Mouse (Mus musculus): ENCODE measurements around the gene Tmcc1. TPM values are rescaled to one million over a fixed set of nuclear protein-coding genes. Genes with fewer than 3 reads are reported as not detected.

The Tmcc1 gene
- polyA plus RNA-seq, 1 experiment from 2014 or later, result 4.0 TPM

DNA sequence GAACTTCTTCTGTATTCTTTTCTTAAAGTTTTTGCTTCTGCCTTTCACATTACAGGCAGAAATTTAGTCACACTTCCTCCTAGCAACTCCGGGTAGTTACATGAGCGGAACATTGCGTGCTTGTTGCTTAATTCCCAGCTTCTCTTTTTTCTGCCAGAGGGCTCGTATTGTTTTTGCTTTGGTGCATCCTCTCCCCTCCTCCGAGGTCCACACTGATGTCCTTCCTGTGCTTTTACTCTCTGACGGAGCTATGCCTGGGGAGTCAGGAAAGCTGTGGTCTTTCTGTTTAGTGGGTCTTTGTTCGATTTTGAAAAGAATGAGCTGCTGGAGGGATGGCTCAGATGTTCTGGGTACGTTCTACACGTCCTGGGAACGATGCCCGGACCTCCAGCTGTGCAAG, 34.5 kb upstream of the Tmcc1 start:
- Histone ChIP-seq H3K9me3 (ENCODE audit: low read length) (no peaks in the 10 kb centered on the region), H3K4me3 (ENCODE audit: low read depth, low read length) (no peak overlapping the region), H3K4me1 (ENCODE audit: insufficient read depth) (no peaks in the 10 kb centered on the region), H3K27ac (ENCODE audit: low read depth) (peak overlapping the region; percentile 78), H3K27me3 (ENCODE audit: insufficient read depth, low read length) (no peaks in the 10 kb centered on the region), H3K9ac (replicated peaks) (no peak overlapping the region), H3K36me3 (replicated peaks; ENCODE audit: insufficient read depth, low read length) (peaks cover 50% of the 10 kb centered on the region), H3K4me2 (ENCODE audit: low read depth, low read length) (peak overlapping the region; percentile 31)
- WGBS (ENCODE audit: insufficient replicate concordance), result 53% methylated on average over 11 of the region's 11 CpGs
- ATAC-seq, result peak; percentile 35; the same call in 1 of the 2 replicates
- DNase-seq, result peak; percentile 44
- TF ChIP-seq CTCF (IDR thresholded peaks at IDR 0.05; ENCODE audit: low read depth) (no peak), EP300 (IDR thresholded peaks at IDR 0.05; ENCODE audit: low read depth) (peak; percentile 58)

DNA sequence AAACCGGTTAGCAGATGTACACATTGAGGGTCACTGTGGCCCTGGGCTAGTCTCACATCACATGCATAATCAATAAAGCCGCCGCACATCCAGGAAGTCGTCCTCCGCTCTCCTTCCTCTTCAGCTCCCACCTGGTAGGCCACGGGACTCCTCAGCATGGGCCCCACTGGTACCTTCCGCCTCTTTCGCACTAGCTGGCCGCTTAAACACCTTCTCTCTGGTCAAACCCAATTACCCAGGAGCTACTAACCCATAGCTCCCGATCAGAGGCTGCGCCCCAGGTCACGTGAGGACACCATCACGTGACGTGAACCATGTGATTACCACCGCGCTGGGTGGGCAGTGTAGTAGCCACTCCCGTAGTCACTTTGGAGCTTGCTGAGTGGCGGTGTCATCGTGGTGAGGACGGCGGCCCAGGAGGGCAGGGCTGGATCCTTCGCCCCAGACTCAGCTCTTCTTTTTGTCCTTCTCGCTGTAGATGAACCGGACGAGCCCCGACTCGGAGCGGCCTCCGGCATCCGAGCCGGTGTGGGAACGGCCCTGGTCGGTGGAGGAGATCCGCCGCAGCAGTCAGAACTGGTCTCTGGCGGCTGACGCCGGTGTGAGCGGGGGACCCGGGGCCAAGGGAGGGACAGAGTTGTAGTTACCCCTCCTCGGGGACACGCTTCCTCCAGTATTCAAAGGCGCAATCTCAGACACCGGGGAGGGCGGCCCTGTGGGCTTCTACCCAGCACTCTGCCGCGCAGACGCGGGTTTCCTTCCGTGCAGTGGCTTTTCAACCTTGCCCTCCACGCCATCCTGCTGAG, 14.6 kb upstream of the Tmcc1 start, which contains the start of gene Washc2:
TSS of gene Washc2 (plus strand) at position 310 of the 806 bp plus-strand sequence.
- peak within 1 kb of the TSS; percentile 70 for H3K4me3 ChIP-seq (ENCODE audit: low read depth, low read length)
- peak within 1 kb of the TSS; percentile 78 for H3K9ac ChIP-seq (replicated peaks)
- ATAC-seq, result peak; percentile 98
- peak; percentile 95 for DNase-seq
- no peaks in the 10 kb centered on the region for H3K27me3 ChIP-seq (ENCODE audit: insufficient read depth, low read length)
- H3K9me3 ChIP-seq (ENCODE audit: low read length), result no peaks in the 10 kb centered on the region
- H3K4me1 ChIP-seq (ENCODE audit: insufficient read depth), result peaks cover 17% of the 10 kb centered on the region
- H3K36me3 ChIP-seq (replicated peaks; ENCODE audit: insufficient read depth, low read length), result peaks cover 21% of the 10 kb centered on the region
- WGBS (ENCODE audit: insufficient replicate concordance), result under 1% methylated on average over 51 of the region's 51 CpGs
- no peak for TF ChIP-seq CTCF (IDR thresholded peaks at IDR 0.05; ENCODE audit: low read depth)
- no peak for TF ChIP-seq EP300 (IDR thresholded peaks at IDR 0.05; ENCODE audit: low read depth)
- H3K4me2 ChIP-seq (ENCODE audit: low read depth, low read length), result peak within 1 kb of the TSS; percentile 87
- H3K27ac ChIP-seq (ENCODE audit: low read depth), result peak within 1 kb of the TSS; percentile 87

DNA sequence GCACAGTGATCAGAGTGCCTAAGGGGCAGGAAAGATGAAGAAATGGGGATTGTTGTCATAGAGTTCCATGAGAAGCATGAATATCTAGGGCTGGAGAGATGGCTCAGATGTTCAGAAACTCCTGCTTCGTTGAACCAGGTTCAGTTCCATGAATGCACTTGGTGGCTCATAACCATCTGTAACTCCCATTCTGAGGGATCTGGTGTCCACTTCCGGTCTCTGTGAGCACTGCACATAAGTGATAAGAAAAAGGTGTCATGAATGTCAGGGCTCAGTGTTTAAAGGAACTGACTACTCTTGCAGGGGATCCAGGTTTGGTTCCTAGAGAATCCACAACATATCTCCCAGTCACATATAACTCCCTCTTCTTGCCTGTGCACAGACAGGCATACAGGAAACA, 6.4 kb upstream of the Tmcc1 start:
- H3K4me1 ChIP-seq (ENCODE audit: insufficient read depth), result 0 out of 2 replicates have a peak, but pooled peaks cover 3% of the 10 kb centered on the region
- H3K27me3 ChIP-seq (ENCODE audit: insufficient read depth, low read length), result no peaks in the 10 kb centered on the region
- H3K9me3 ChIP-seq (ENCODE audit: low read length), result no peaks in the 10 kb centered on the region
- ATAC-seq (no peak), DNase-seq (no peak)
- H3K27ac ChIP-seq (ENCODE audit: low read depth), result no peak overlapping the region
- H3K4me3 ChIP-seq (ENCODE audit: low read depth, low read length), result no peak overlapping the region
- H3K4me2 ChIP-seq (ENCODE audit: low read depth, low read length), result no peak overlapping the region
- H3K9ac ChIP-seq (replicated peaks), result no peak overlapping the region
- H3K36me3 ChIP-seq (replicated peaks; ENCODE audit: insufficient read depth, low read length), result no peaks in the 10 kb centered on the region
- 42% methylated on average over 2 of the region's 2 CpGs for WGBS (ENCODE audit: insufficient replicate concordance)
- TF ChIP-seq EP300 (IDR thresholded peaks at IDR 0.05; ENCODE audit: low read depth) (no peak), CTCF (IDR thresholded peaks at IDR 0.05; ENCODE audit: low read depth) (no peak)

DNA sequence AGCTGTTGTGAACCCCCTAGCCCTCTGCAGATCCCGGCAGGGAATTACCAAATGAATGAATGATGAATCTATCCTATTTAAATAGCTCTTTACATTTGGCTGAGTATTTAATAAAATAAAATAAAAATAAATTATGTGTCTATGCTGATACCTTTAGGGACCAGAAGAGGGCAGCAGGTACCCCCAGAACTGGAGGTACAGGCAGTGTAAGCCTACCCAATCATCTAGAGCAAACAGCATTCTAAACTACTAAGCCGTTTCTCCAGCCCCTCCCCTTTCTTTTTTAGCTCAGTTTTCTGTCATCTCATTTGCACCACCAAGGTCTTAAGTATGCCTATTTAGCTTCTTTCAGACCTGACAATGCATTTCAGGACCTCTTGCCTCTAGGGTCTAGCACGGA, 4.9 kb upstream of the Tmcc1 start:
- TF ChIP-seq CTCF (IDR thresholded peaks at IDR 0.05; ENCODE audit: low read depth) (peak; percentile 68), EP300 (IDR thresholded peaks at IDR 0.05; ENCODE audit: low read depth) (no peak)
- no peaks in the 10 kb centered on the region for H3K27me3 ChIP-seq (ENCODE audit: insufficient read depth, low read length)
- H3K36me3 ChIP-seq (replicated peaks; ENCODE audit: insufficient read depth, low read length), result no peaks in the 10 kb centered on the region
- WGBS (ENCODE audit: insufficient replicate concordance), result 32% methylated on average over 3 of the region's 3 CpGs
- 0 out of 2 replicates have a peak overlapping the region, but pooled peaks have one; percentile 62 for H3K27ac ChIP-seq (ENCODE audit: low read depth)
- no peak overlapping the region for H3K4me2 ChIP-seq (ENCODE audit: low read depth, low read length)
- no peak overlapping the region for H3K4me3 ChIP-seq (ENCODE audit: low read depth, low read length)
- H3K9me3 ChIP-seq (ENCODE audit: low read length), result no peaks in the 10 kb centered on the region
- DNase-seq (no peak), ATAC-seq (peak; percentile 34)
- H3K4me1 ChIP-seq (ENCODE audit: insufficient read depth), result peaks cover 9% of the 10 kb centered on the region
- H3K9ac ChIP-seq (replicated peaks), result no peak overlapping the region

DNA sequence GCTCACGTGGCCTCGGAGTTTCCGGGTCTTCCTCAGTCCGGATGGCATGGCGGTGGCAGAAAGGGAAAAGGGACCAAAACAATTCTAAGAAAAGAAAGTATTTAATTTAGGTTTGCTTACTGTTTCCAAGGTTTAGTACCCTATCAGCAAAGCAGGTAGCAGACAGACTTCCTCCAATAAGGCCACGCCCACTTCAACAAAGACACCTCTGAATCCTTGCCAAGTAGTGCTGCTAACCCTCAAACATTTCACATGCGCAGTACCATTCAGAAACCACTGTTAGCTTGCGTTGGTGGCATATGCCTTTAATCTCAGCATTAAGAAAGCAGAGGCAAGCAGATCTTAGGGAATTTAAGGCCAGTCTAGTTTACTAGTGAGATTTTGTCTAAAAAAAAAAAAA, 2.5 kb upstream of the Tmcc1 start:
- no peak overlapping the region for H3K4me3 ChIP-seq (ENCODE audit: low read depth, low read length)
- no peaks in the 10 kb centered on the region for H3K36me3 ChIP-seq (replicated peaks; ENCODE audit: insufficient read depth, low read length)
- H3K4me2 ChIP-seq (ENCODE audit: low read depth, low read length), result no peak overlapping the region
- no peak overlapping the region for H3K27ac ChIP-seq (ENCODE audit: low read depth)
- H3K9me3 ChIP-seq (ENCODE audit: low read length), result no peaks in the 10 kb centered on the region
- no peak for TF ChIP-seq EP300 (IDR thresholded peaks at IDR 0.05; ENCODE audit: low read depth)
- TF ChIP-seq CTCF (IDR thresholded peaks at IDR 0.05; ENCODE audit: low read depth), result no peak
- DNase-seq, result no peak
- no peak for ATAC-seq
- 73% methylated on average over 8 of the region's 8 CpGs for WGBS (ENCODE audit: insufficient replicate concordance)
- no peak overlapping the region for H3K9ac ChIP-seq (replicated peaks)
- H3K4me1 ChIP-seq (ENCODE audit: insufficient read depth), result peaks cover 22% of the 10 kb centered on the region
- H3K27me3 ChIP-seq (ENCODE audit: insufficient read depth, low read length), result no peaks in the 10 kb centered on the region

DNA sequence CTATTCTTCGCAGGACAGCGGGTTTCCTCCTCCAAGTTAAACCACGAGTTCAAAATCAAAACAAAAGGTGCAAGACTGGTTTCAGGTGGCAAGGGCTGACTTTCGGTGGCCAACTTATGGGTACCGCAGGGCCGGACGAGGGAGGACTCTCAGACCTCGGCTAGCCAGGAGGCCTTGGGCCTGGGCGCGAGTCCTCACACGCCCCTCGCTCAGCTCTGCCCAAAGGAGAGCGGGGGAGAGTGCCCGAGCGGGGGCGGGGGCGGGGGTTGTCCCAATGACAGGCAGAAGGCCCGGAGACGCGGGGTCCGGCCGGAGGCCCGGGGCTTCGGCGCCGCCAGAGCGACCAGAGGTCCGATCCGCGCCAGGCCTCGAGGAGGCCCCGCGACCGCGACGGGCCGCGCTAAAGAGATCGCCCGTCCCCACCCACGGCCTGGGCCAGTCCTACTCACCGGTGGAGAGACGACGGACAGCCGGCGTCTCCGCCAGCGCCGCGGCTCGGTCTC, 426 bp downstream of the Tmcc1 start:
- under 1% methylated on average over 35 of the region's 51 CpGs for WGBS (ENCODE audit: insufficient replicate concordance)

More for the DNA sequence above, 426 bp downstream of the Tmcc1 start:
- peak overlapping the region; percentile 97 for H3K4me2 ChIP-seq (ENCODE audit: low read depth, low read length)
- H3K36me3 ChIP-seq (replicated peaks; ENCODE audit: insufficient read depth, low read length), result no peaks in the 10 kb centered on the region
- peak overlapping the region; percentile 75 for H3K27ac ChIP-seq (ENCODE audit: low read depth)
- peak overlapping the region; percentile 79 for H3K4me3 ChIP-seq (ENCODE audit: low read depth, low read length)
- no peaks in the 10 kb centered on the region for H3K9me3 ChIP-seq (ENCODE audit: low read length)
- no peak for DNase-seq
- peak; percentile 74 for ATAC-seq
- H3K27me3 ChIP-seq (ENCODE audit: insufficient read depth, low read length), result no peaks in the 10 kb centered on the region
- H3K4me1 ChIP-seq (ENCODE audit: insufficient read depth), result peaks cover 23% of the 10 kb centered on the region
- TF ChIP-seq EP300 (IDR thresholded peaks at IDR 0.05; ENCODE audit: low read depth), result no peak
- no peak for TF ChIP-seq CTCF (IDR thresholded peaks at IDR 0.05; ENCODE audit: low read depth)
- peak overlapping the region; percentile 83 for H3K9ac ChIP-seq (replicated peaks)

Measured in liver, postnatal 0 days (tissue).